Mouse (Mus musculus) adipocyte (in vitro differentiated cells): ENCODE data around the gene Sap30.
"Not testable (repeated sequence)": the region's sequence is repeated elsewhere in the genome, so short reads cannot be mapped to it uniquely, and the experiment has no call there.

Source experiments
- DNase-seq: peaks from one replicate; pipeline ENCODE4 v3.0.0-alpha.2; 2016; ENCODE audit warnings: low spot score

The Sap30 gene

DNA sequence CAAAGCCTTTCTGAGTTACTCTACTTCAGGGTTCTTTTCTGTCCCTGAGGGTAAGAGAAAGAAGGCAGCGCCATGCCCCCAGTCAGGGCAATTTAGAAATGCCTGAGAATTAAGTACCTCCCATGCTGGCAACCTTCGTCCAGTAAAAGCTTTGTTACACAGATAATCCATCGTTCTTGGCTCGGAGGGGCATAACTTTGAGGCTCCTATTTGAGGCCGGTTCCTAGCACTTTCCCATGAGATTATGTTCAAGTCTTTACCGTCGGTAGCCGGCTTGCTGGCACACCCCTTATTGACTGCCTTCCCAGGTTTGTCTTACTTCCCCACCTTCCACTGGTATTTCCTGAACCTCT, 10.8 kb upstream of the Sap30 start:
- no peak for DNase-seq

DNA sequence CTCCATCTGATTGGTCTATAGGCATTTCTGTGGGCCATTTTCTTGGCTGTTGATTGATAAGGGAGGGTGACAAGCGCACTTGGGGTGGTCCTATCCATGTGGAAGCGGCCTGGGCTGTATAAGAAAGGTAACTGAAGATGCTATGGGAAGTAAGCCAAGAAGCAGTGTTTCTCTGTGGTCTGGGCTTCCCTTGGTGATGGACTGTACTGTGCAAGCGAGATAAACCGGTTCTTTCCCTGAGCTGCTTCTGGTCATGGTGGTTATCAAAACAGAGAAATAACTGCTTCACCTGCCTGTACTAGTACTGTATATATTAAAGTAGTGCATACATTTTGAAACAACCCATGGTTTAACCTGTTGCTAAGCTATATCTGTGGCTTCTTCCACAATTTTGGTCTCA, 4.2 kb upstream of the Sap30 start:
- DNase-seq = no peak

DNA sequence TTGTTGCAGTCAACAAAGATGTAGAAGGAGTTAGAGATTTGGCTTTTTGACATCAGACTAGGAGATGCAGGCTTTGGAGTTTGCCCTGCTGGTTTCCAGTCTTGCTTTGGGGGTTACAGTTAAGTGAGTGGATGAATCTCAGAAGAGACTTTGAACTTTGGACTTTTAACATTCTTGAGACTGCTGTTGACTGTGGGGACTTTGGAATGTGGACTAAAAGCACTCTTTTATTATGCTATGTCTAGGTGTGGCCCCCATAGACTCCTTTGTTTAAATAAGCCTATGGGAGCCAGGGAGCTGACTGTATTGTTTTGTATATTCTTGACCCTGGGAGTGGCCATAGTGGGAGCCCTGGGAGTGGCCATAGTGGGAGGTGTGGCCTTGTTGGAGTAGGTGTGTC, 2.2 kb upstream of the Sap30 start:
- DNase-seq = no peak

DNA sequence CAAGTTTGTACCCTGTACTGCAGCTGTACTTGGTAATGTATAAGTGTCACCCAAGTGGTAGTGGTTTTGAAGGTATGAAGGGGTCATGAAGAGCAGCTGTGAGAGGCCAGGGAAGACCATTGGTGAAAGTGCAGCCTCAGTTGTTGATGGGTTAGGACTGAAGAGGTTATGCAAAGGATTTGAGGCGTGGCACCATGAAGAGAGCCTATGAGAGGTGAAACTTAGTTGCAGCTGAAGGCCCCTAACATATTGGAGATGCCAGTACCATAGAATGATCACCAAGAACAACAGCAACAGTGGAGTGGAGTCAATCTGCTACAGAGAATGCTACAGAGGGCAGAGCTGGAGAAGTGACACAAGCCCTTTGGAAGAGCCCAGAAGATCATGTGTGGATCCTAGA, 1.7 kb upstream of the Sap30 start:
- no peak for DNase-seq

DNA sequence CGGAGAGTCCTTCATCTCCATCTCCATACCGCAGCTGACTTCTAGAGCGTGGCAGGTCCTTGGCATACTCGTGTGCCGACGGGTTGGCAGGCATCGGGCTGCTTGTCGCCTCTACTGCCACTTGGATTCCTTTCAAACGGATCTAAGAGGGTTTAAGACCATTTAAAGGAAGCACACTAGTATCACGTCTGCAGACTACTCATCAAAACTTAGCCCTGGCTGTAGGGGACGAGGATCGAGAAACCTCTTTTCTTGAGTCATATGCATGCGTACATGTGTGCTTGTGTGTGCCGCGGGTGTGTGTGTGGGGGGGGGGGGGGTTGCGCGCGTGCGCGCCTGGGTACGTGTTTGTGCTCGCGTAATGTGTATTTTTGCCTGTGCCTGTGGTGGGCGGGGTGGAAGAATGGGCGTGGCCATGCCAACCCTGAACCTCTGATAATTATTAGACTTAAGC, 679 bp upstream of the Sap30 start:
- DNase-seq = peak; percentile 70

DNA sequence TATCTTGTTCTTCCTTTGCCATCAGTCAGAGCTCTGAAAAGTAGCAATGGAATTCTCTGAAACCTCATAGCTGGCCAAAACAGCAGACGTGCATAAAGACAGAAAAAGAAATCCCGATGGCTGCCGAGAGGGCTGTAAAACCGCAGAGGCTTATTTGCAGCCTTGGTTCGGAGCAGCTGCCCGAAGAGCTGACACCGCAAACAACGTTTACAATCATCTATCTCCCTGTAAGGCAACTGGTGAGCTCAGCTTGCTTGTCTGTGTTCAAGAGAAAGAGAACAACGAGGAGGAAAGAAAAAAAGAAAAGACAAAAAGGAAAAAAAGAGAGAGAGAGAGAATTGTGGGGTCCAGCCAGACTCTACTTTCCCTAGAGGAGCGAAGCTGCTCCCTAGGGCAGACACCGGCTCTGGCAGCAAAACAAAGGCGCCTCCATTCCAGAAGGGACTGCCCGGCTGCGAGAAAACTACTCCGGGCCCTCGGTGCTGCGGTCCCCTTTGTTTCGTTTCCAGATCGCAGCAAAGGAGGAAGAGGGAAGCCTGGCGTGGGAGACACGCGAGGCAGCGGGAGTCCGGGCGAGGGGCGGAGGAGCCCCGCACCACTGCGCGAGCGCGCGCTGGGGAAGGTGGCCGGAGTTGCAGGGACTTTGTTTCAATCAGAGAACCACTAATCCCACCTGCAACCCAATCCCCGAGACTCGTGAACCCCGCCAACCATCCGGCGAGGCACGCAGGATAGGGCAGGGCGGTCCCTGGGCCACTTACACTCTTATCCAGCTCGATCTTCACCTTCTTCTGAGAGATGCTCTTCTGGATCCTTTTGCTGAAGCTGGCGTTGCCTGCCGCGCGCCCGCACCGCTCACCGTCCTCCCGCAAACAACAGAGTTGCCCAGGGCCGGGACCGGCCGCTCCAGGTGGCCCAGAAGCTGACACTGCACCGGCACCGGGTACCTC, 894 bp downstream of the Sap30 start:
- DNase-seq = peak; percentile 12

DNA sequence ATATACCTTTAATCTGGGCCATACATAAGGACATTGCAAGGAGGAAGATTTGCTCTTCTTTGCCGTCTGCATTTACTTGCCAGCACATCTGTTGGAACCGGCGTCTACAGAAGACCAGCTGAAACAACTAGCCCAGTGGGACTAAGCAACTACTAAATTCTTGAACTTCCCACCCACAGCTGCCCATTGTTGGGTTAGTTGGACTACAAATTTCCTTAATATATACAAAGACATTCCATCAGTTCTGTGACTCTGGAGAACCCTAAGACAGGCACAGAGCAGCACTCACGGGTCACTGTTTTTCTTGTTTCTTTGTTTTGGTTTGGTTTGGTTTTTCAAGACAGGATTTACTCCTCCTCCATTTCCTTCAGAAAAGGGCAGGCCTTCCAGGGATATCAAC, 7.1 kb downstream of the Sap30 start:
- DNase-seq = no peak

DNA sequence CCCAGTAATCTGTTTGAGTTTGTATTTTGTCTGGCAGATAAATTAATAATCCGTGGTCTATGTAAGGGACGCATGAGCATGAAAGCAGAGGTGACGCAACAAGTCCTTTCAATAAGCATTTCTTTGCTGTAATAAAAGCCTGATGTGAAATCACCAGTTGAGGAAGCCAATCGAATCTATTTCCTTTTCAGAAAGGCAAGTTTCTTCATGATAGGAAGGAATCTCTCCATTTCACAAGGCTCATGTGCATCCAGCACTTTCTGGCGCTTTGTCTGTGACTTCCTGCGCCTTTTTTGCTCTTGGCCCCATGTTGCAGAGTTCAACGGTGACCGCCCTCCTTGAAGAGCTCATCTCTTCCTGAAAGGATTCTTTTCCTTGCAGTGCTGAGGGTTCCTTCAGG, 8.0 kb downstream of the Sap30 start:
- DNase-seq = no peak

DNA sequence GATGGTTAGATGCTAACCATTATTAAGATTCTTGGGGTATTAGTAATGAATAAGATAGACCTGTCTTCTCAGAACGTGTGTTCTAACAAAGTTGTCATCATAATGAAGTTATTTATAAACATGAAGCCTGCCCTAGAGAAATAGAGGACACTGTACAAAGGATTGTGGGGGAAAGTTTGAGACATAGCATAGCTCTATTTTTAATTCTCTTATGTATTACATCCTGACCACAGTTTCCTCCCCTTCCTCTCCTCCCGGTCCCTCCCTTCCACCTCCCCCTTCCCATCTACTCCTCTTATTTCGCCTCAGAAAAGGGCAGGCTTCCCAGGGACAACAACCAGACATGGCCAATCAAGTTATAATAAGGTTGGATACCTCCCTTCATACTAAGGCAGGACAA, 9.3 kb downstream of the Sap30 start:
- no peak for DNase-seq

DNA sequence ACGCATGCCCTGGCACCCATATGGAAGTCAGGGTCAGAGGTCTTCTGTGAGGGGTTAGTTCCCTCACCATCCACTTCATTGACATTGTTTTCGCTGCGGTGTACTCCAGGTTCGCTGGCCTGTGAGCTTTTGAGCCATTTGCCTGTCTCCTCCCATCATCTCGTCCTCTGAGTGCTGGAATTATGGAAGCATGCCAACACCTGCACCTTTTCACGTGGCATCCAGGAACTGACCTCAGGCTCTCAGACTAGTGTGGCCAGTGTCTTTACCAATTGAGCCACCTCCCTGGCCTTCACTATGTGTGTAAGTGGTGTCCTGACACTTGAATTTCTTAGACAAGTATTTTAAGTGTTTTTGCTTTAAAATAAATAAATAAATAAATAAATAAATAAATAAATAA, 13.9 kb downstream of the Sap30 start:
- DNase-seq = no peak

DNA sequence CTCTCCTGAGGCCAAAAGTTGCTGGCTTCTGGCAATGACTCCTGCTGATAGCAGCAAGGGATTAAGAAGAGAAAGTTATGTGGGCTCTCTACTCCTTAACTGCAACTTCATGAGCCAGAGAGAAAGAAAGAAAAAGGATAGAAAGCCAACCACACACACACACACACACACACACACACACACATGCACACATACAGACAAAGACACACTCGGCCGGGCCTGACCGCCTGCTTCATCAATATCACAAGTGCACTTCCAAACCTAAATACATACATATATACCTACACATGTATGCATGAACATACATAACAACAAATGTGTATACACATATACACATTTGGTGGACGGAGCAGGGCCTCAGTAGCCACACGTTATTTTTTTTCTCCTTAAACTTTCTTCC, 16.8 kb downstream of the Sap30 start:
- no peak for DNase-seq

DNA sequence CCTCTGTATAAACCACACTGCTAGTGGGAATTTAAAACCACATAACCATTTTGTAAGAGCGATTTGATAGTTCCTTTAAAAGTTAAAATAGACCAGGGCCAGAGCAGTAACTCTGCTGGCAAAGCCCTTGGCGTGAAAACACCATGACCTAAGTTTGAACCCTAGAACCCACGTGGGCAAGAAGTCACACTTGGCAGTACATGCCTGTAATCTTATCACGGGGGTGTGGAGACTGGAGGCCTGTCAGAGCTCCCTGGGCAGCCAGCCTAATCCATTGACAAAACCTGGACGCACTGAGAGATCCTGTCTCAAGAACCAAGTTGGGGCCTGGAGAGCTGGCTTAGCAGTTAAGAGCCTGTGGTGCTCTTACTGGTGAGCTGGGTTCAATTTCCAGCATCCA, 19.0 kb downstream of the Sap30 start:
- DNase-seq = peak; percentile 96

DNA sequence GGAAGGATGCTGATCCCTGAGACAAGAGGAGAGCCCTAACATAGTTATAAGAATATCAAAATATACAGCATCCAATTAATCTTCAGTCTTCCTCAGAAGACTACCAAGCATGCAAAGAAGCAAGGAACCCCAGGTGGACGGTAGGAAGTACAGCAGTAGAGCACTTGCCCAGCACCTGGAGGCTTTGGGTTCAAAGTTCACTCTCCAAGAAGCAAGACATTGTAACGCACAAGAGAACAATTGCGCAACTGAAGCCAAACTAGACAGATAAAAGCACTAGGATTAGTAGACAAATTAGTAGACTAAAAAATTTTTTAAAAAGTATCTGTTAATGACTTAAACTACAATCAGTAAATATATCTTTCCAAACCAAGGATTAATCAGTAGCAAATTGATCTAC, 23.9 kb downstream of the Sap30 start:
- DNase-seq = no peak

DNA sequence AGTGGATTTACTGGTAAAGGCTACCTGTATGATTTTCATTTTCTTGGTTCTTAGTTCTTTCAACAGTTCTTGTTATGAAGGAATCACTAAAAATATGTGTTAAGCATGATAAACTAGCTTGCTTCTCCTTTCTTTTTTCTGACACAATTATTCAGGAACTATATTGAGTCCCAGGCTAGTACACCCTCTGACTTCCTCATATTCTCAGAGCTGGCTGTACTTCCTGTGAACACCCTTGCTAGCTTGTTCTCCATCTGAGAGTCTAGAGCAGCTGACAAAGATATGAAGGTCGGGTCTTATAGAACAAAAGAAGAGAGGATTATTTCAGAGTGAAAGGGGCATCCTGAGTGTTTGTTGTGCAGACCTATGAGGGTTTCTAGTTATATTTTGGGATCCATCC, 24.8 kb downstream of the Sap30 start:
- DNase-seq = no peak

DNA sequence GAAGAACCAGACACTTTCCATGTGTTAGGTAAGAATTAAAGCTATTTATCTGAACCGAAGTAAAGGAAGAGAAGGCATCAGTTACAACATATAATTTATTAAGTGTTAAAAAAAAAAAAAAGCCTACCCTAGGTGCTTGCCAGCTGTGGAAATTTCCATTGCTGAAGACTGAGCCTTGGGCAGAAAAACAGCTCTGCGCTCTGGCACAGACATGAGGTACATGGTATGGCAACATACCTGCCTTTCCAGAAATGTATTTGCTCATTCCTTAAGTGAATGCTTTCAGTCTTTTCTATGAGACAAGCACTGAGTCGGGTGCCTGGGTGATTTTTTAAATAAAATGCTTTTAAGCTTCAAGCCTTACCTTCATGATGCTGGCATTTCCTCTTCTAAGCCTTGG, 29.7 kb downstream of the Sap30 start:
- no peak for DNase-seq

DNA sequence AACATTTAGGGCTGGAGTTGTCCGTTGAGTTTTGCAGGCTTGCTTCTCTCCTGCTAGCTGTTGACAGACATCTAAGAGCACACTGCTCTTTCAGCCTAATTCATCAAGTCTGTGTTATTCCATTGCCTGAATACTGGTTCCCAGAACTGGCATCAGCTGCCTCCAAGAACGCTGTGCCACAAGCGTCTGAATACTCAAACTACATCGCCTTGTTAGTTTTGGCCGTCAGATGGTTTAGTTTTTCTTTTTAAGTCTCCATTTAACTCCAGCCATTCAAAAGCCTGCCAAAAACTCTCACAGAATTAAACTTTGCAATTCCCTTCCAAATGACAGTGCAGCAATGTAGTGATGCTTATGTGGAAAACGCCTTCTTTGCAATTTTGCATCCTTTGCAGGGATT, 30.5 kb downstream of the Sap30 start:
- no peak for DNase-seq

DNA sequence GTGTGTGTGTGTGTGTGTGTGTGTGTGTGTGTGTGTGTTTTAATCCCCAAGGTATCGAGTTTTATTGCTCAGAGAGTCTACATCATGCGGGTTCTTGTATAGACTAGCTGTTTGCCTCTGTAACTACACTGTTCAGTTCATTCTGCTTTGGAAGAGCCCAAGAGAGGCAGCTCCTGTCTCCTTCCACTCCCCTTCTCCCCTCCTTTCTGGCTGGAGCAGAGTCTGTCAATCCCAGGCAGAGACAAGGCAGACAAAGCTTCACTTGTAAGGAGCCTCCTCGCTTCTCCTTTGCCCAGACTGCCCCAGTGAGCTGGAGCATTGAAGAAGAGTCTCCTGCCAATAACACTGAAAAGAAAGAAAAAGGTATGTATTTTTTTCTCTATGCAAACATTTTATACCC, 31.9 kb downstream of the Sap30 start, which contains the start of gene Scrg1:
Gene Scrg1, plus strand, starts transcription at position 159 of the 400 bp plus-strand sequence.
- DNase-seq = no peak

DNA sequence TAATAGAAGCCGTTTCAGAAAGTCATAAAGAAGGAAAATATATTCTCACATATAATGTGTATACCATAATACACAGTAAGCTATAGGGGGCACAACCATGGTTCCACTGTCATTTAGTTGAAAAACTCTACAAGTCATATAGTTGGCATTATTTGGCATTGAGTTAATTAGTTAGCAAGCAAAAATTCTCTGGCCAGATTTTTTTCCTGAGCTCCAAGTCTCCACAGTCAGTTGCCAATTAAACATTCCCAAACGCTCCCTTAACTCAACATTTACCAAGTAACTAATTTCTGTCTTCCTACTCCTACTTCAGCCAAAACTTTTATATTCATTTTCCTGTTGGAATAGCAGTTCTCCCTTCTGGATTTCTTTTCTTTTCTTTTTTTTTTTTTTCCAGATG, 34.3 kb downstream of the Sap30 start:
- DNase-seq = no peak

DNA sequence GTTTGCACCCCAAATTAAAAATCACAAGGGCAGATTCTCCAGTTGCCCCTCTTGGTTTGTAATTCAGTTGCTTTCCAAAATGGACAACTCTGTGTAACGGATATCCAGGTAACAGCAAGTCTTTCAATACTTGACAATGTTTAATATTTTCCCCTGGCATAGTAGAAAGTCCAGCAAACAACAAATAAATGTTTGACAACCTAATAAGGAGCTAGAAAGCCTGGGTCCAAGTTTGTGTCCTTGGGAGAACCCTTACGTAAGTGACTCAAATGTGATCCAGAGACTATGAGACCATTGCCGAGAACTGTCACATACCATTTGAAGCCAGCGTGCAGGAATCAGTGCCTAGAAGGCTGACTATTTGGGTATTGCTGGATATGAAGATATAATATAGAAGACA, 35.8 kb downstream of the Sap30 start:
- no peak for DNase-seq

DNA sequence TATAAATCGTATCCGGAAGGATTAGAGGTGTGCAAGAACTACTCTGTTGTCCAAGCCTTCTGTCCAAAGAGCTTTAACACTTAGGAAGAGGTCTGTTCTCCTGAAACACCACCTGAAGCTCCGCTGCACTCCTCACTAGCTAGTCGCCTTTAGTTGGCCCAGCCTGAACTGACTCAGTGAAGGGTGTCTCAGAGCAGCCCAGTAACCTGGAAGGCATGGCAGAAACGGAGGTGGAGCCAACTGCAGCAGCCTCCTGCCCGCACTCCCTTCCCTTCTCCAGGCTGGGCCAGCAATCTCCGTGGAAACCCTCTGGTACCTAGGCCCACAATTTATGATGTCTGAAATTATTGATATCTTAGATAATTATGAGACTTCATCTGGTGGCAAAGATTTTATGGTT, 36.9 kb downstream of the Sap30 start:
- no peak for DNase-seq

DNA sequence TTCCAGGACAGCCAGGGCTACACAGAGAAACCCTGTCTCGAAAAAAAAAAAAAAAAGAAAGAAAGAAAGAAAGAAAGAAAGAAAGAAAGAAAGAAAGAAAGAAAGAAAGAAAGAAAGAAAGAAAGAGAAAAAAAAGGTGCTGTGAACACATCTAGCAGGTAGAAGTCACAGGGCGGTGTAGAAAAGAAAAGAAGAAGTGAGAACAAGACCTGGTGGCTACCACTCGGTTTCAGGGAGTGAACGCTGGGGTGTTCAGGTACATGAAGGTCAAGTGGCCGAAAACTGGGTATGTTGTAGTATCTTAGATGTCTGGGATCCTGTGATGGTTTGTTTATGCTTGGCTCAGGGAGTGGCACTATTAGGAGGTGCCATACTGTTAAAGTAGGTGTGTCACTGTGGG, 41.8 kb downstream of the Sap30 start:
- not testable (repeated sequence) for DNase-seq

DNA sequence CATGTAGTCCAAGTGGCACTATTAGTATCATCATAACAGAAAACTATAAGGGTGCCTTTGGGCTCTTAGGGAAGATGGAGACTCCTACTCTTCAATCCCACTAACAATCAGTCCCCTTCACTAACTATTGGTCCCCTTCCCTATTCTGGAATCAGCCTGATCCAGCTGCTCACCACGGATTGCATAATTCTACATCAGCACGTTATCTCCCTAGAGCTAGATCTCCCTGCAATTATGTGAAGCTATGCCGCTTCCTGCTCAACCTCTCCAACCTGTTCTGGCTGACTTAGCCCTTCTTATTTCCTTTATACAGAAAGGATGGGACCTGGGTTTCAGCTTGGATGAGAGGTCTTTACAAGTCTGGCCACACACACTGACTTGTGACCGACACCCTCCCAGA, 44.4 kb downstream of the Sap30 start:
- DNase-seq = no peak

DNA sequence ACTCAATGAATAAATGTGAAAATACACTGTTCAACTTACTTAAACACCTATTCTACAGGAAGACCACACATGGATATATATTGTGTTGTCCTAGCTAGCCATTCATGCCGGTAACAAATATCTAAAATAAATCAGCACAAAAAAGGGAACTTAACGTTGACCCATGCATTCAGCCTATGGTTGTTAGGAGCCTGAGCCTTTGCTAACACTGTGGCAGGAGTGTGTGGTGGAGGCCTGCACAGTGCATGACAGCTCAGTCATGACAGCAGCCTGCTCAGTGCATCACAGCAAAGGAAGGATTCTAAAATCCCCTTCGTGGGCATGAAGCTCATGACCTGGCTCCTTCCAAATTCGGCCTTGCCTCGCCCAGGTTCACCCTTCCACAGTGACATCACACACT, 46.1 kb downstream of the Sap30 start:
- DNase-seq = no peak

DNA sequence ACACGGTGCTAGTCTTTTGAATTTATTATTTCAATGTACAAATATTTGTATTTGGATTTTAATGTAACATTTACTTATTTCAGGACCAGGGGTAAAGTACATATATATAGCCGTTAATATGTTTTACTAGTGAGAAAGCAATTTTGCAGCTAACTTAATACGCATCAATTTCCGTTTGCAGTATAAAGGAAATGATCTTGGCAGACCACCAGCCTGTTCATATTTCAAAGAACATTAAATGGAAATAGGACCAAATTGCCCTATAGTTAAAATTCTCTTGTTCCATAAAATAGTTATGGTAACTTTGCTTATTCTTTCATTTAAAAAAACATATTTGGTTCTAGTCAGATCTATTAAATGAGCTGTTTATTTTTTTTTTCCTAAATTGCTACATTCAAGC, 46.5 kb downstream of the Sap30 start:
- no peak for DNase-seq
